Mouse (Mus musculus): Measurements from ENCODE around the gene 3830403N18Rik.
"Not testable (repeated sequence)": the region's sequence is repeated elsewhere in the genome, so short reads cannot be mapped to it uniquely, and the experiment has no call there.

The 3830403N18Rik gene

DNA sequence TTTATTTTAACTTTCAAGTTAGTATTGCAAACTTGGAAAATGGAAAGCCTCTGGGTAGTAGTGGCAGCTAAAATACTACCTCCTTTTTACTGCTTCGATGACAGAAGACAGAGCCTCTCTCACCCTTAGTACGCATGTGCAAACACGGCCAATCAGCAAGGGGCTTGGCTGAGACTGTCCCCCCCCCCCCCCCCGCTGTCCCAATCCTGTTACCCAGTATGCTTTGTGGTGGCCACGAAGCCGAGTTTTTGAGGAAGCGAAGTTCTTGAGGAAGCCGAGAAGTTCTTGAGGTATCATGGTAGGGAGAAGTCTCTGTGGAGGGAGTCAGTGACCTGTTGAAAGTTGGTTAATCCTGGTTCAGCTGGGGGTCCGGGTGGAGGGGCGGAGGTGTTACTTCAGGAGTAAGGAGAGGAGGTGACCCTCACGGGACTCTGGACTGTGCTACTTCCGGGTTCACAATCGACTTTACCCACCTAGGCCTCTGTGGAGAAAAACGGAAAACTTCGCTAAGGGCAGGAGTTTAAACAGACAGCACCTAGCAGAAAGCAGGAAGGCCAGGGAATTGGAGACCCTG lies at the start of gene 3830403N18Rik:
Gene 3830403N18Rik, plus strand, starts transcription at position 237 of the 574 bp plus-strand sequence.
- not testable (repeated sequence) for DNase-seq

DNA sequence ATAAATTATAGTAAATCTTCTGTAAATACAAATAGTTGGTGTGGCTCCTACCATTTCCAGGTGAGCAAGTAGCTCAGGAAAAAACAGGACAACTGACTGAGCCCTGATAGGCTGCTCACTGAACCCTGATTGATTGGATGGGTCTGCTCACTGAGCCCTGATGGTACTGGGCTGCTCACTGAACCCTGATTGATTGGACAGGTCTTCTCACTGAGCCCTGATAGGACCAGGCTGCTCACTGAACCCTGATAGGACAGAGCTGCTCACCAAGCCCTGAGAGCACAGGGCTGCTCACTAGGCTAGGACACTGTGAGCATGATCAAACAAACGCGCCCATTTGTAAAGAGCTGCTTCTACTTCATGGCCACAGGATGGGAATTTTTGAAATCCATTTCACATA lies 15.0 kb downstream of the 3830403N18Rik start:
- no peak for DNase-seq

DNA sequence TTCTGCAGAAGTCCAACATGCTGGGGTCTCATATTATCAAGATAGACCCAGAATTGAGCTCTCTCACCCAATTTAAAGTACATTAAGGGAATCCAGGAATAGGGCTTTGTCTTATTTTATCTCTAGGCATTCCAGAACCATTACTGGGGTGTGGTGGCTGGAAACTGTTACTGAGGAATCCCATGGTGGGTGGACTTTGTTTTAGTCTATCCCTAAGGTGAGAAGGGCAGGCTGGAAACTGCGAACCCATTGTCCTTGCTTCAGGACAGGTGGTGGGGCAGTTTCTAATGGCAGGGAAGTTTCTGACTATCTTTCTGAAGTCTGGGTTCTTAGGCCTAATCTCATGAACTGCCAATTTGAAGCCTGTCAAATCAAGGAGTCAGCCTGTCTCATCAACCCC lies 50.1 kb downstream of the 3830403N18Rik start:
- DNase-seq, result not testable (repeated sequence)

Measured in liver (tissue).